Mouse (Mus musculus): ENCODE data around the gene Tctn3. TPM values are rescaled to one million over a fixed set of nuclear protein-coding genes. Genes with fewer than 3 reads are reported as not detected.

Gene Tctn3
- polyA plus RNA-seq, 1 experiment from 2014 or later, result 8.1 TPM

- H3K9ac ChIP-seq, result no peak overlapping the region
- H3K9me3 ChIP-seq, result peaks cover 2% of the 10 kb centered on the region; the same call in 1 of the 2 replicates
- peaks cover 86% of the 10 kb centered on the region for H3K36me3 ChIP-seq
- H3K27ac ChIP-seq (replicated peaks), result no peak overlapping the region
- no peak for ATAC-seq (ENCODE audit: extremely low read depth, insufficient number of reproducible peaks, low FRiP score, low TSS enrichment)
- 81% methylated on average over 11 of the region's 11 CpGs for WGBS
- H3K4me3 ChIP-seq, result no peak overlapping the region
- H3K27me3 ChIP-seq (replicated peaks), result no peaks in the 10 kb centered on the region
- H3K4me1 ChIP-seq, result peaks cover 7% of the 10 kb centered on the region
- H3K4me2 ChIP-seq, result no peak overlapping the region
Observed at GRCm38 (mm10) chr19:40554343-40554742, 57.7 kb downstream of the Tctn3 start.

- 60% methylated on average over 6 of the region's 6 CpGs for WGBS
- Histone ChIP-seq H3K4me1 (peaks cover 12% of the 10 kb centered on the region), H3K9ac (no peak overlapping the region), H3K4me3 (no peak overlapping the region), H3K27me3 (replicated peaks) (no peaks in the 10 kb centered on the region), H3K27ac (replicated peaks) (no peak overlapping the region; the same call in 1 of the 2 replicates), H3K36me3 (peaks cover 86% of the 10 kb centered on the region), H3K9me3 (peaks cover 2% of the 10 kb centered on the region; the same call in 1 of the 2 replicates), H3K4me2 (no peak overlapping the region)
- ATAC-seq (ENCODE audit: extremely low read depth, insufficient number of reproducible peaks, low FRiP score, low TSS enrichment), result no peak
Observed at GRCm38 (mm10) chr19:40553849-40554248, 58.2 kb downstream of the Tctn3 start.

GRCm38 (mm10) chr19:40553014-40553789 is 58.8 kb downstream of the Tctn3 start:
- Histone ChIP-seq H3K36me3 (peaks cover 83% of the 10 kb centered on the region), H3K9me3 (peaks cover 2% of the 10 kb centered on the region; the same call in 1 of the 2 replicates), H3K27me3 (replicated peaks) (no peaks in the 10 kb centered on the region), H3K9ac (no peak overlapping the region), H3K27ac (replicated peaks) (no peak overlapping the region; the same call in 1 of the 2 replicates), H3K4me3 (no peak overlapping the region), H3K4me1 (peaks cover 17% of the 10 kb centered on the region), H3K4me2 (no peak overlapping the region)
- WGBS, result 80% methylated on average over 14 of the region's 14 CpGs
- ATAC-seq (ENCODE audit: extremely low read depth, insufficient number of reproducible peaks, low FRiP score, low TSS enrichment), result no peak

- Histone ChIP-seq H3K27ac (replicated peaks) (peak overlapping the region; percentile 40), H3K4me2 (peak overlapping the region; percentile 18; the same call in 1 of the 2 replicates), H3K4me3 (no peak overlapping the region), H3K9me3 (no peaks in the 10 kb centered on the region), H3K4me1 (peaks cover 17% of the 10 kb centered on the region), H3K9ac (no peak overlapping the region), H3K27me3 (replicated peaks) (no peaks in the 10 kb centered on the region), H3K36me3 (peaks cover 47% of the 10 kb centered on the region)
- WGBS, result 55% methylated on average over 6 of the region's 6 CpGs
- no peak for ATAC-seq (ENCODE audit: extremely low read depth, insufficient number of reproducible peaks, low FRiP score, low TSS enrichment)
Observed at GRCm38 (mm10) chr19:40549516-40550135, 62.4 kb downstream of the Tctn3 start.

- peaks cover 17% of the 10 kb centered on the region for H3K4me1 ChIP-seq
- ATAC-seq (ENCODE audit: extremely low read depth, insufficient number of reproducible peaks, low FRiP score, low TSS enrichment), result no peak; the same call in 1 of the 2 replicates
- no peak overlapping the region for H3K4me3 ChIP-seq
- no peak overlapping the region for H3K9ac ChIP-seq
- WGBS, result 30% methylated on average over 5 of the region's 5 CpGs
- no peaks in the 10 kb centered on the region for H3K9me3 ChIP-seq
- peaks cover 40% of the 10 kb centered on the region for H3K36me3 ChIP-seq
- H3K4me2 ChIP-seq, result peak overlapping the region; percentile 18; the same call in 1 of the 2 replicates
- peak overlapping the region; percentile 40 for H3K27ac ChIP-seq (replicated peaks)
- H3K27me3 ChIP-seq (replicated peaks), result no peaks in the 10 kb centered on the region
Observed at GRCm38 (mm10) chr19:40548796-40549515, 63.1 kb downstream of the Tctn3 start.

GRCm38 (mm10) chr19:40548386-40548785 is 63.6 kb downstream of the Tctn3 start:
- no peaks in the 10 kb centered on the region for H3K27me3 ChIP-seq (replicated peaks)
- H3K4me3 ChIP-seq, result no peak overlapping the region
- WGBS, result 90% methylated on average over 6 of the region's 6 CpGs
- peak overlapping the region; percentile 40; the same call in 1 of the 2 replicates for H3K27ac ChIP-seq (replicated peaks)
- H3K4me2 ChIP-seq, result no peak overlapping the region
- peaks cover 35% of the 10 kb centered on the region for H3K36me3 ChIP-seq
- no peak overlapping the region for H3K9ac ChIP-seq
- no peak for ATAC-seq (ENCODE audit: extremely low read depth, insufficient number of reproducible peaks, low FRiP score, low TSS enrichment)
- peaks cover 17% of the 10 kb centered on the region for H3K4me1 ChIP-seq
- no peaks in the 10 kb centered on the region for H3K9me3 ChIP-seq

Other genes starting within 250 kb of the Tctn3 start
- gene Sorbs1, start 98.5 kb downstream of the Tctn3 start, polyA plus RNA-seq (2015; fragmentation: Nextera tagmentation; extraction: Ambion mirVana), result 65.4 and 74.3 TPM in 2 replicates
- 40.7 and 42.0 TPM in 2 replicates for gene Aldh18a1, start 23.8 kb downstream of the Tctn3 start, polyA plus RNA-seq (2015; fragmentation: Nextera tagmentation; extraction: Ambion mirVana)
- 8.0 and 9.2 TPM in 2 replicates for gene Entpd1, start 133 bp upstream of the Tctn3 start, polyA plus RNA-seq (2015; fragmentation: Nextera tagmentation; extraction: Ambion mirVana)
- 0.05 TPM in 1 of 2 replicates, not detected in the other for gene Cc2d2b, start 136.5 kb upstream of the Tctn3 start, polyA plus RNA-seq (2015; fragmentation: Nextera tagmentation; extraction: Ambion mirVana)
- gene Ccnj, start 219.0 kb upstream of the Tctn3 start, polyA plus RNA-seq (2015; fragmentation: Nextera tagmentation; extraction: Ambion mirVana), result 7.9 and 10.0 TPM in 2 replicates